Mouse (Mus musculus) ES-Bruce4 (cell line): Measurements from ENCODE around the gene Kat2a.

Experiments
- EP300 ChIP-seq: IDR thresholded peaks from 2 replicates; pipeline ENCODE4 v1.6.1; 2011; ENCODE audit warnings: low read depth, low read length; ENCODE audit not compliant: insufficient read depth
- POLR2A ChIP-seq: IDR thresholded peaks from one replicate; pipeline ENCODE4 v1.8.1; 2011; ENCODE audit warnings: low read length; ENCODE audit not compliant: insufficient read depth

DNA sequence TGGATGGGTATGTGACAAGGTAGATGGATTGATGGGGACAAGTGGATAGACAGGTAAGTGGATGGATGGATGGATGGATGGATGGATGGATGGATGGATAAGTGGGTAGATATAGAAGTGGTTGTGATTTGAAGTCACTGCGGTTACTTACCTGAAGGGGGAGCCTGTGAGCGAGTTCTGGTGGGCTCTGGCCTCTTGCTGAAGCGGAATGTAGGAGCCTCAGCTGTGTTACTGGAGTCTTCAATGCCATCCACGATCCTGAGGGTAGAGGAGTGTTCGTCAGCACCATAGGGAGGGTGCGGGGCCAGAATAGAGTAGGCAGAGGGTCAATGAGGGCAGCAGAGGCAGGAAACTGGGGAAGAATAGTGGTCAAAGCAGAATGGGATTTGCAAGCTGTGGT, 32.8 kb upstream of the Kat2a start:
- TF ChIP-seq EP300 (no peak), POLR2A (no peak)
